Mouse (Mus musculus): ENCODE measurements at regions not wholly inside any gene's neighbourhood (a gene's known extent, or its start where the extent isn't known, plus 50 kb on each side); places are given as distances from the start of the nearest gene placed in this dataset.

DNA sequence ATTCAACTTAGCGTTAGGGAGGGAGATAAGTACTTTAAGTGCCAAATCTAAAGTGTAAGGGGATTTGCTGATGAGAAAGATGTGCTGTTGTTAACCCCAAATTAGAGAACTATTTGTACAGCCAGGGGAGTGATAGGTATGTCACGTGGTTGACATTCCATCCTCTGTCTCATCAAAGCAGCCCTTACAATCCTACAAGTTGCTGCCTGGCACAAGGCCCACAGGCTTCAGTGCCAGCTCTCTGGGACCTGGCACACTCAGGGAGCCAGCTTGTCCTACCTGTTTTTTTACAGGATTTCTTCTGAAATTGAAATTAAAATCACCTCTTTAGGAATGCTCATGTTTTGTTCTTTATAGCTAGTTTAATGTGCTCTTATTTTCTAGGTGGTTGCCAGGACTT lies 68.6 kb upstream of the Egln3 start:
- no peak for DNase-seq (ENCODE audit: low read depth)

DNA sequence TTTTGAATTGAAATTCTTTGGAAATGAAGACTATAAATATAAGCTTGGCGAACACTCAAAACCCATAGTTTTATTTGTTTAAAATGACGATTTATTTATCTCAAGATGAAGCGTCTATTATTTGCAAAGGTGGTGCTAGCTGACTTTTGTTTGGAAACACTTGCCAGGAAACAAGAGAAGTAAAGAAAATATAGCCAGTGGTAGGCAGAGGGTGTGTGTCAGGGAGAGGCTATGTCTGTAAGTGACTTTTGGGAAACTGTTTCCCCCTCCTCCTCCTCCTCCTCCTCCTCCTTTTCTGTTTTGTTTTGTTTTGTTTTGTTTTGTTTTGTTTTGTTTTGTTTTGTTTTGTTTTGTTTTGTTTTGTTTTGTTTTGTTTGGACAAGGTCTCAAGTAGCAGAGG lies 62.2 kb upstream of the Egln3 start:
- DNase-seq (ENCODE audit: low read depth) = no peak

- DNase-seq (ENCODE audit: low read depth) = no peak
Measured at GRCm38 (mm10) chr12:54264893-54265835, 61.5 kb upstream of the Egln3 start.

GRCm38 (mm10) chr12:54264418-54264733 lies 60.7 kb upstream of the Egln3 start:
- DNase-seq (ENCODE audit: low read depth) = no peak

- no peak for DNase-seq (ENCODE audit: low read depth)
Measured at GRCm38 (mm10) chr12:54263733-54264417, 60.2 kb upstream of the Egln3 start.

DNA sequence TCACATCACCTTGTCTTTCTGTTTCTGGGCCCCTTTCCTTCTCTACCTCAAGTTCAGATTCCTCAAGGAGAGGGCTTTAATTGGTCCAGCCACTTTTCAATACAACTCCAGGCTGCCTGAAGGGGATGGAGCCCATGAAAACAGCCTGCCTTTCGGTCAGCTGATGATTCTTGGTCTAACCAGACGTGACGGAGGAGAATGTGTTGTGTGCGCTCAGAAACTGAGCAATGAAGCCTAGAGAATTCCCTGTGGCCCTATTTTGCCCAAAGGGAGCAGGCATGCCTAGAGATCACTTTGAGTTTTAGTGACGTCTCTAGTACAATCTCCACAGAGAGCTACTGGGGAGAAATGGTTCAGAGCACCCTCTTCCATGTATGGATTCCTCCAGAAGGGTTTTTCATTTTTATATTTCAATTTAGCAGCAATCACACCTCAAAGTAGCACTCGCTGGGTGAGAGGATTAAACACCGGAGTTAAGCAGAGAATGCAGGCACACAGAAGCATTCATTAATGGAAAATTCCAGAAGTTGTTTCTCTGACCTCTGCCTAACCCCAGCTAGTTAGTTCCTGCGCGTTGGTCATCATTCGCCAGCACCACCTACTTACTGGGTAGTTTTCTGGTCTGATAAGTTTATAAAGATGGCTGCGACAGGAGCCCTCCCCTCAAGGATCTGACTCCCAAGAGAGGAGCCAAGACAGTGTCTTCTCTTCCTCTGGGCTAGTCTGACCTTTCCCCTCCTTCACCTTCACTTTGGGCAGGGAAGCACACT lies 58.8 kb upstream of the Egln3 start:
- DNase-seq (ENCODE audit: low read depth) = no peak

DNA sequence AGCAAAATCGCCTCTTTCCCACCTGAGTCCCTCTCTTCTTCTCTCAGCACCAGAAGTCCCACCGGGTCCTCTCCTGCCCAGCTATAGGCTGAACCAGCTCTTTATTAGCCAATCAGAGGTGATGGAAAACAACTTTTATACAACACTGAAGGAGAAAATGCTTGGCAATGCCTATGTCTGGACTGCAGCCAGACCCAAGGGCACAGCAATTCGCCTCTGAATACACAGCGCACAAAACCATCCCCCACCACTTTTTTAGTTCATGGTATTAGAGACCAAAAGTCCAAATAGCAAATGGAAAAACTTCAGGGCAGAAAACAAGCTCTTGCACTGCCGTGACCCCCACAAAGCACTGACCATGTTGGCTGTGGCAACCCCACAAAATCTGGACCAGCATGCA lies 57.8 kb upstream of the Egln3 start:
- DNase-seq (ENCODE audit: low read depth) = no peak

DNA sequence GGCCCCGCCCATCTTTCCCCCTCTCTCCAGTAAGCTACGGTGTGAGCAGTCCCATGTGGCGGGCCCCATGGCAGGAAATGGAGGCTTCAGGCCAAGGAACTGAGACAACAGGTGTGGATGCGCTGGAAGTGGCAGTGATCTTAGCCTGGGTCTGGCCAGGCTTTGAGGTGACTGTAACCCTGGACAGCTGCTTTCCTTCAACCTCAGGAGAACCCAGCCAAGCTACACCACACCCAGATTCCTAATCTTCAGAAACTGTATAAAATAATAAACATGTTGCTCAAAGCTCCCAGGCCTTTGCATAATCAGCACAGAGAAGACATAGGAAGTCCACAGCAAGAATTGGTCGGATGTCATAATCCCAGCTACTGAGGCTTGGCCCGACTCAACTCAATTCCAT lies 56.8 kb upstream of the Egln3 start:
- DNase-seq (ENCODE audit: low read depth) = no peak

DNA sequence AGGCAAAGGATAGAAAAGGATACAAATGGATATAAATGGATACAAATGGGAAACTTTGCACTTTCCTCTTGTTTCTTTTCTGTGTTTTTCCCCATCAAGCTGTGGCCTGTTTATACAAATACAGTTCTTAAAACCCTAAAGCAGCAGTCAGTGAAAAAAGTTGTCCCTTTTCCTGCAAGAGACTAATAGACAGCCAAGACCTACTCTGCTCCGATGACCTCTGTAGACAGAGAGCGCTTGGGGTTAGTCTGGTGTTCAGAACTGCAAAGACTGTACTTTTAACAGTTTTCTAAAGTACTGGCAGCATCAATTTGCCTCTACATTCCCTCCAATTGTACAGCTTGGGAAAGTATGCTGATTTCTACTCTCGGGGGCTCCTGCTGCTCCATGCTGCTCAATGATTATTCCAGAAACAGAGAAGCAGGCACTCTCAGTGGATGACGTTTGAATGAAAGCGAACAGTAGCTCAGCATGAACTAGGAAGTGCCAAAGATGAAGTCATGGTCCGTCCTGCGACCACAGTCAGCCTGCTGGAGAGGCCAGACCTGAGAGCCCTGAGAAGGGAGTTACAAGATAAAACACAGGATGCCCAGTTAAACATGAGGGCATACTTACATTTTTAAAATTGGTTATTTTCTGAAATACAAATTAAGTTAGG lies 54.2 kb upstream of the Egln3 start:
- DNase-seq (ENCODE audit: low read depth) = no peak

DNA sequence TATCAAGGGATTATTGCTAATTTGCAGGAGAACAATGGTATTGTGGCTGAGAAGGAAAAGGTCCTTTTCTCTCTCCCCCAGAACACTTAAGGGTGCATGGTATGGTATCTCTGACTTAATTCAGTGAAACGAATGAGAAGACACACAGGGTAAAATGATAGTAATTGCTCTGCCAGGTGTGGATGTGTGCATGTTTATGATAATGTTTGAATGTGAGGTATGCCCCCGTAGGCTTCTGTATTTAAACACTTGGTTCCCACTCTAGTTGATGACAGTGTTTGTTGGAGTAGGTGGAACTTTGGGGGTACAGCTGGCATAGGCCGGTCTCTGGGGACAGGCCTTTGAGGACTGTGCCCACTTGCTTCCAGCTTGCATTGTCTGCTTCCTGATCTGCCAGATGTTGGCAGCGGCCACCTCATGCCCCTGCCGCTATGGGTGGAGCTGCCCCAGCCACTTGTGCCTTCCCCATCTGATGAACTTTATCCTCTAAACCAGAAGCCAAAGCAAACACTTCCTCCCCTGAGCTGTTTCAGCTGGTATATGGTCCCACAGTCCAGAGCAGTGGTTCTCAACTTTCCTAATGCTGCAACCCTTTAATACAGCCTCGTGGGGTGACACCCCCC lies 53.0 kb upstream of the Egln3 start:
- DNase-seq (ENCODE audit: low read depth) = no peak

Measured in fibroblast of lung, adult 2 months (primary cell).